ENCODE assay signal across 2 mouse cellular contexts in genomic region chr7:45322245-45322644, GRCm38 (mm10).
TF ChIP-seq lines count a peak whose summit lies in the region.

No protein-coding gene starts in this region.

TF ChIP-seq in ES-E14, 5 proteins besides CTCF, POLR2A, EP300 and RAD21 (continued from another document):
- TF ChIP-seq ZC3H11A (IDR thresholded peaks at IDR 0.05; ENCODE audit: borderline replicate concordance, low read depth, low read length) (no peak), ZNF384 (IDR thresholded peaks at IDR 0.05; ENCODE audit: low read depth, low read length) (no peak), HCFC1 (IDR thresholded peaks at IDR 0.05; ENCODE audit: borderline replicate concordance, insufficient read depth, low read length) (peak; percentile 73; the same call in 1 of the 2 replicates), CHD2 (IDR thresholded peaks at IDR 0.05; ENCODE audit: low read depth, low read length) (no peak)

TF ChIP-seq in MEL, 35 proteins besides CTCF, POLR2A, EP300 and RAD21 (continued from another document):
- no peak for TF ChIP-seq MYC (IDR thresholded peaks at IDR 0.05; ENCODE audit: low read depth, low read length)
